Mouse (Mus musculus): ENCODE results near the gene Foxred2.

- TF ChIP-seq POLR2A (IDR thresholded peaks at IDR 0.05; ENCODE audit: low read depth, low read length) (no peak), CTCF (IDR thresholded peaks at IDR 0.05; ENCODE audit: extremely low read depth, insufficient read length, insufficient replicate concordance, low read depth, low read length) (no peak)
Observed at GRCm38 (mm10) chr15:77941563-77941962, 15.0 kb downstream of the Foxred2 start.

Data from small intestine, adult 2 months (tissue).